ENCODE assay signal across 23 mouse cellular contexts in the genomic region with DNA sequence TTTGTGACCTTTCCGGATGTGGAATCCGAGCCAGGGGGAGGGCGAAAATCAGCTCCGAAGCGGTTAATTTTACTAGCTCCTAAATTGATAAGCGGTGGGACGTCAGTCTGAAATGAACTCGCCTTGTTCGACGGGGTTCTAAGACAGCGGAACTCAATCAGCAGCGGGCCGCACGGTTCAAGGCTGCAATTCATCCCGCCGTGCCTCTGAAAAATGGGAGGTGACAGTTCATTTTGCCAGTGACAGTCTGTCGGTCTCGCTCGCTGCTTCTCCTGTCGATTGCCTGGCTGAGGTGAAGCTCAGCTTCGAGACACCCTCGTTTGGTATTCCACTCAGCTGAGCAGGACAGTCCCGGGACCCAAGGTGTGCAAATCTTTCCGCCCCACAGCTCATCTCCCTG. TPM values are rescaled to one million over a fixed set of nuclear protein-coding genes. Genes with fewer than 3 reads are reported as not detected.
DNase-seq lines count a peak whose midpoint lies in the region; ATAC-seq and TF ChIP-seq lines count a peak whose summit lies in the region.
"Had no signal": no experiment of that assay in that cellular context is flagged by ENCODE, and none has a peak within 500 bp of the region (broad histone marks: within the 10 kb centered on the region; RNA-seq: fewer than 3 reads in every experiment).

No protein-coding gene starts in this region.

- no peak for DNase-seq in hindbrain, postnatal 0 days (ENCODE audit: low spot score)
- peak; percentile 14 to 29 for DNase-seq in kidney, postnatal 4 days
- DNase-seq in kidney, adult 11 months: no peak
- DNase-seq in ES-E14 (ENCODE audit: low read depth, low spot score): no peak
- no peak for DNase-seq in hindbrain, embryonic 14.5 days (ENCODE audit: low spot score)
- DNase-seq in cerebellum, postnatal 14 days: no peak
- DNase-seq: B cell, adult 2 months; cerebellum, adult 9-11 months; gastrocnemius, postnatal 10 days; layer of hippocampus, adult 9-11 months; lung, embryonic 14.5 days; retina, postnatal 1 day; right cerebral cortex, postnatal 25 days; spleen, adult 18-20 months; thymus, postnatal 14 days had no signal

- no peak for ATAC-seq in hindbrain, embryonic 12.5 days (ENCODE audit: low FRiP score)
- no peak for ATAC-seq in hindbrain, postnatal 0 days
- ATAC-seq in hindbrain, embryonic 14.5 days (ENCODE audit: low FRiP score): no peak
- ATAC-seq: forebrain, embryonic 16.5 days; intestine, embryonic 16.5 days; midbrain, embryonic 13.5 days had no signal

- peaks cover 3% of the 10 kb centered on the region; the same call in 1 of the 2 replicates for H3K4me1 ChIP-seq in hindbrain, embryonic 12.5 days
- no peaks in the 10 kb centered on the region for H3K4me1 ChIP-seq in hindbrain, postnatal 0 days (ENCODE audit: insufficient read depth, low read length)
- peaks cover 0 to 5% of the 10 kb centered on the region in 2 experiments; a peak in 1 of 4 replicates for H3K4me1 ChIP-seq in ES-E14 (ENCODE audit: control insufficient read depth in 2 of 2, insufficient read depth in 2 of 2, low read length in 2 of 2, poor library complexity in 1 of 2)
- H3K4me1 ChIP-seq in hindbrain, embryonic 14.5 days (replicated peaks; ENCODE audit: control insufficient read depth, insufficient read depth, low read length): no peaks in the 10 kb centered on the region; the same call in 1 of the 2 replicates
- H3K4me1 ChIP-seq: heart, embryonic 10.5 days had no signal

- H3K27me3 ChIP-seq in hindbrain, embryonic 12.5 days: no peaks in the 10 kb centered on the region
- no peaks in the 10 kb centered on the region for H3K27me3 ChIP-seq in hindbrain, postnatal 0 days (ENCODE audit: insufficient read depth, low read length)
- no peaks in the 10 kb centered on the region for H3K27me3 ChIP-seq in hindbrain, embryonic 14.5 days (ENCODE audit: control insufficient read depth, insufficient read depth, low read length)
- H3K27me3 ChIP-seq: midbrain, embryonic 13.5 days had no signal

- H3K4me2 ChIP-seq in hindbrain, embryonic 12.5 days (replicated peaks): no peak overlapping the region
- no peak overlapping the region for H3K4me2 ChIP-seq in hindbrain, postnatal 0 days (ENCODE audit: low read depth, low read length)
- H3K4me2 ChIP-seq in hindbrain, embryonic 14.5 days (replicated peaks): no peak overlapping the region
- H3K4me2 ChIP-seq: lung, embryonic 14.5 days; midbrain, embryonic 13.5 days had no signal

- TF ChIP-seq CTCF in hindbrain, postnatal 0 days (IDR thresholded peaks at IDR 0.05; ENCODE audit: low read depth): no peak

- no peaks in the 10 kb centered on the region for H3K9me3 ChIP-seq in hindbrain, embryonic 12.5 days (replicated peaks)
- H3K9me3 ChIP-seq in hindbrain, postnatal 0 days (ENCODE audit: low read length): no peaks in the 10 kb centered on the region
- H3K9me3 ChIP-seq in ES-E14 (ENCODE audit: control insufficient read depth, insufficient read depth, low read depth, low read length): no peaks in the 10 kb centered on the region
- H3K9me3 ChIP-seq in hindbrain, embryonic 14.5 days (ENCODE audit: control insufficient read depth, low read length): no peaks in the 10 kb centered on the region
- H3K9me3 ChIP-seq: forebrain, embryonic 10.5 days; heart, embryonic 10.5 days; midbrain, embryonic 13.5 days had no signal

- no peak overlapping the region for H3K4me3 ChIP-seq in hindbrain, embryonic 12.5 days
- H3K4me3 ChIP-seq in hindbrain, postnatal 0 days (ENCODE audit: low read length): no peak overlapping the region
- peak overlapping the region; percentile 29 to 38; a peak in 3 of 4 replicates for H3K4me3 ChIP-seq in ES-E14 (ENCODE audit: insufficient read depth in 1 of 2, low read depth in 1 of 2, low read length in 2 of 2, poor library complexity in 1 of 2, severe bottlenecking in 1 of 2)
- H3K4me3 ChIP-seq in hindbrain, embryonic 14.5 days (replicated peaks; ENCODE audit: low read length): no peak overlapping the region
- H3K4me3 ChIP-seq: forebrain, embryonic 10.5 days; heart, embryonic 10.5 days; midbrain, embryonic 13.5 days had no signal

- peak overlapping the region; percentile 71; the same call in 1 of the 2 replicates for H3K27ac ChIP-seq in hindbrain, embryonic 12.5 days
- no peak overlapping the region for H3K27ac ChIP-seq in hindbrain, postnatal 0 days
- H3K27ac ChIP-seq in ES-E14 (ENCODE audit: insufficient read depth, low read depth, low read length, poor library complexity, severe bottlenecking): no peak overlapping the region
- H3K27ac ChIP-seq in hindbrain, embryonic 14.5 days: peak overlapping the region; percentile 55; the same call in 1 of the 2 replicates
- H3K27ac ChIP-seq: forebrain, embryonic 10.5 days; heart, embryonic 10.5 days; liver, embryonic 14.5 days; midbrain, embryonic 13.5 days had no signal

- no peak overlapping the region for H3K9ac ChIP-seq in hindbrain, embryonic 12.5 days
- no peak overlapping the region for H3K9ac ChIP-seq in hindbrain, postnatal 0 days (replicated peaks; ENCODE audit: low read length)
- H3K9ac ChIP-seq in ES-E14 (ENCODE audit: insufficient read depth, low read depth, low read length, poor library complexity, severe bottlenecking): peak overlapping the region; percentile 7; the same call in 1 of the 2 replicates
- no peak overlapping the region for H3K9ac ChIP-seq in hindbrain, embryonic 14.5 days
- H3K9ac ChIP-seq: liver, embryonic 14.5 days; lung, embryonic 14.5 days; midbrain, embryonic 13.5 days had no signal

- WGBS in hindbrain, embryonic 12.5 days: 59% methylated on average over 24 of the region's 24 CpGs
- 61% methylated on average over 24 of the region's 24 CpGs for WGBS in hindbrain, postnatal 0 days
- 48% methylated on average over 24 of the region's 24 CpGs for WGBS in hindbrain, embryonic 14.5 days

- in situ Hi-C loops in ES-E14 (cut with MboI; ENCODE audit: low sequenced_read_pairs in 2 of 2, unreplicated experiment in 2 of 2): no loop called here

- no peaks in the 10 kb centered on the region for H3K36me3 ChIP-seq in hindbrain, embryonic 12.5 days
- H3K36me3 ChIP-seq in hindbrain, postnatal 0 days (ENCODE audit: insufficient read depth, low read length): no peaks in the 10 kb centered on the region
- H3K36me3 ChIP-seq in ES-E14 (ENCODE audit: control insufficient read depth, insufficient read depth, low read length, poor library complexity, severe bottlenecking): no peaks in the 10 kb centered on the region
- no peaks in the 10 kb centered on the region for H3K36me3 ChIP-seq in hindbrain, embryonic 14.5 days (replicated peaks; ENCODE audit: control insufficient read depth, insufficient read depth)
- H3K36me3 ChIP-seq: forebrain, embryonic 10.5 days; heart, embryonic 10.5 days; midbrain, embryonic 13.5 days had no signal

TF ChIP-seq in ES-E14, 5 proteins besides CTCF, POLR2A, EP300 and RAD21:
- TF ChIP-seq ZC3H11A (IDR thresholded peaks at IDR 0.05; ENCODE audit: borderline replicate concordance, low read depth, low read length): no peak
TF ChIP-seq in ES-E14: peak in this region for 0.

RNA-seq across cellular contexts. Expression of gene Skap1, which starts 16.5 kb away (rescaled TPM):
- polyA plus RNA-seq in hindbrain, embryonic 12.5 days (2016; fragmentation: Nextera tagmentation; extraction: Ambion mirVana): 1.4 and 2.4 TPM in 2 replicates
- total RNA-seq in hindbrain, postnatal 0 days (2014; rRNA removed): 0.83 and 2.5 TPM in 2 replicates
- polyA plus RNA-seq in hindbrain, postnatal 0 days (2015; fragmentation: Nextera tagmentation; extraction: Ambion mirVana): 5.7 and 7.4 TPM in 2 replicates
- total RNA-seq in ES-E14 (2012; rRNA removed): 0.37 and 0.40 TPM in 2 replicates
- polyA plus RNA-seq in hindbrain, embryonic 14.5 days (2014; fragmentation: Nextera tagmentation; extraction: Ambion mirVana): 7.3 and 10.3 TPM in 2 replicates
- total RNA-seq: CH12.LX had no signal

Comparison
In these comparisons a context has a peak if more than half of its experiments do, and no peak if none do; other contexts are left out.
1. H3K27ac ChIP-seq: peak in hindbrain, embryonic 12.5 days (single experiment) and hindbrain, embryonic 14.5 days (single experiment); none in hindbrain, postnatal 0 days (single experiment) and ES-E14 (single experiment).
2. DNase-seq: peak in kidney, postnatal 4 days (2 of 2); none in hindbrain, postnatal 0 days (single experiment), kidney, adult 11 months (single experiment), ES-E14 (single experiment), hindbrain, embryonic 14.5 days (single experiment) and cerebellum, postnatal 14 days (0 of 2).
3. H3K4me3 ChIP-seq: peak in ES-E14 (2 of 2); none in hindbrain, embryonic 12.5 days (single experiment), hindbrain, postnatal 0 days (single experiment) and hindbrain, embryonic 14.5 days (single experiment).